Mouse (Mus musculus) liver, postnatal 0 days (tissue): ENCODE results near the gene Atp1b3.

Experiments
- CTCF ChIP-seq: sonication (generic); IDR thresholded peaks from 2 replicates; pipeline ENCODE4 v1.5.1; 2016; ENCODE audit warnings: antibody characterized with exemption, low read depth
- EP300 ChIP-seq: IDR thresholded peaks from 2 replicates; pipeline ENCODE4 v1.6.1; 2016; ENCODE audit warnings: antibody characterized with exemption, low read depth, mild to moderate bottlenecking

DNA sequence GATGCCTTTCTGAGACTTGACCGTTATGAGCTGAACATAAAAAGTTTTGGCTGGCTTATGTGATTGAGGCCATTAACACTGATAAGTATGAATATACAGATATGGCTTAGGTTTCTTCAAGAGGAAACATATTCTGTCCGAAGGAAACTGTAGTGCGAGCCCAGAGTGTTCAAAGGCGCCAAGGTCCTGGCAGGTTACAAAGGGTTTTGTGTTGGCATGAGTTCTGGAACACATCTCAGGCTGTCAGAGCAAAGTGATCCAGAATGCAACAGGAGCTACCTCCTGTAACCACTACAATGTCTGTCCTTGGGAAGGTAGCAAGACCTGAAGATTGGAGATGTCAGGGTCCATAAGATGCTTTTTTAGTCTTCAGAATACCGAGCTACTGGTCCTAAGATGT, 44.9 kb downstream of the Atp1b3 start:
- TF ChIP-seq CTCF (no peak), EP300 (no peak)
